Mouse (Mus musculus) ES-Bruce4 (cell line): ENCODE results near the gene Prok2. TPM values are rescaled to one million over a fixed set of nuclear protein-coding genes. Genes with fewer than 3 reads are reported as not detected.

Experiments used
- H3K27ac ChIP-seq: 2 replicates; pipeline ENCODE4 v1.5.1; 2012; ENCODE audit warnings: low read length, inconsistent platforms; ENCODE audit not compliant: insufficient read depth
- H3K27me3 ChIP-seq: 2 replicates; pipeline ENCODE4 v1.6.1; 2012; ENCODE audit warnings: mild to moderate bottlenecking, low read length, inconsistent platforms; ENCODE audit not compliant: control insufficient read depth, poor library complexity, insufficient read depth, severe bottlenecking
- H3K36me3 ChIP-seq: 2 replicates; pipeline ENCODE4 v1.6.1; 2012; ENCODE audit warnings: inconsistent platforms, mild to moderate bottlenecking, low read length, moderate library complexity; ENCODE audit not compliant: control insufficient read depth, poor library complexity, insufficient read depth, severe bottlenecking
- H3K4me1 ChIP-seq: one replicate; pipeline ENCODE4 v1.8.1; 2011; ENCODE audit warnings: low read length; ENCODE audit not compliant: control insufficient read depth, insufficient read depth
- H3K4me3 ChIP-seq: 2 replicates; pipeline ENCODE4 v1.5.1; 2011; ENCODE audit warnings: low read depth, mild to moderate bottlenecking, low read length
- H3K9ac ChIP-seq: 2 replicates; pipeline ENCODE4 v1.6.1; 2012; ENCODE audit warnings: low read depth, mild to moderate bottlenecking, inconsistent platforms; ENCODE audit not compliant: poor library complexity, severe bottlenecking
- H3K9me3 ChIP-seq: replicated peaks from 2 replicates; pipeline ENCODE4 v1.6.1; 2012; ENCODE audit warnings: mild to moderate bottlenecking, low read length, inconsistent platforms; ENCODE audit not compliant: control insufficient read depth, poor library complexity, insufficient read depth, severe bottlenecking
- CTCF ChIP-seq: IDR thresholded peaks from one replicate; pipeline ENCODE4 v1.8.1; 2011; ENCODE audit warnings: low read depth, low read length
- EP300 ChIP-seq: IDR thresholded peaks from 2 replicates; pipeline ENCODE4 v1.6.1; 2011; ENCODE audit warnings: low read depth, low read length; ENCODE audit not compliant: insufficient read depth
- POLR2A ChIP-seq: IDR thresholded peaks from one replicate; pipeline ENCODE4 v1.8.1; 2011; ENCODE audit warnings: low read length; ENCODE audit not compliant: insufficient read depth
- polyA plus RNA-seq: library from polyadenylated mRNA; stranded (reverse); fragments of >200 nt; gene quantifications from 2 replicates; pipeline ENCODE4 v1.2.4, GENCODE M21; 2011; ENCODE audit warnings: low read depth; ENCODE audit not compliant: missing spikeins, insufficient read depth, insufficient read length

The Prok2 gene
- polyA plus RNA-seq, 1 experiment, result not detected

DNA sequence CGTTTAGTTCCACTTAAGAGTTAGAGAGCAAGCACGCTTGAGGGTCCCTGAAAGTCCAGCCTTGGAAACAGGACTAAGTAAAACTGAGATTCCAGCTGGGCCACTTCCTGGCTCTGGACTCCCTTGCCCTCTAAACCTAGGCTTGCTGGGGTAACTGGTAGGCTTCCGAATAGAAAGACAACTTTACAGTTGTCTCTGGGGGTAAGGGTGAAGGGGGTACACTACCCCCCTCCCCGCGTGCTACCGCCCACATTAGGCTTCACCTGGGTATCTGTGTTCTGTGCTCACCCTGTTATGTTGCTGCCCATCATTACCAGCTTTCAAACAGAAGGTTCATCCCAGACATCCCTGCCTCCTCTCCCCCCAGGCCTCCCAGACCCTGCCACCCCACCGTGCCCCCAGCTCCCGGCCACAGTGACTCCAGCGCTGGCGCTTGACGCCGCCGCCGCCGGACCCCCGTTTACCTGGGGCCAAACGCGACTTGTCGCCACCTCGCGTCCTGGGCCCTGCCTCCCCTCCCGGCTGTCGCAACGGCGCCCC, 34.5 kb downstream of the Prok2 start:
- Histone ChIP-seq H3K9me3 (no peaks in the 10 kb centered on the region), H3K4me1 (no peaks in the 10 kb centered on the region), H3K27ac (no peak overlapping the region), H3K27me3 (peaks cover 5% of the 10 kb centered on the region; the same call in 1 of the 2 replicates), H3K4me3 (peak overlapping the region; percentile 88), H3K36me3 (no peaks in the 10 kb centered on the region), H3K9ac (peak overlapping the region; percentile 88)
- TF ChIP-seq CTCF (no peak), POLR2A (no peak), EP300 (no peak)

DNA sequence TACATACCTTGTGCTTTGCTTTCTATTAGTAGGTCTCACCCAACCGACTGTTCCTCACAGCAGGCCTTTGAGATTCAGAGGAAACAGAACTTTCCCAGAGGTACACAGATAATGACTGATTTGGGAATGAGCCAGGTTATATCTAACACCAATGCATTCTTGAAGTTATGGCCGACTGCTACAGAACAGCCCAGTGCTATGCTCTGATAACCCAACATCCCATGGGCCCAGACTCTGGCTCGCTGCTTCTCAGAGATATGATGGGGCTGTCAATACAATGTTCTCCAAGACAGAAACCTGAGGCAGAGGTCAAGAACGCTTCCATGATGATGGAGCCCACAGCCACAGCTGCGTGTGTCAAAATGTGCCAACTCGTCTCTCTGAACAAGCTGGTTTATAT, 37.7 kb downstream of the Prok2 start:
- no peak for TF ChIP-seq EP300
- TF ChIP-seq POLR2A, result no peak
- no peak for TF ChIP-seq CTCF
- H3K27me3 ChIP-seq, result peaks cover 4% of the 10 kb centered on the region; the same call in 1 of the 2 replicates
- no peaks in the 10 kb centered on the region for H3K36me3 ChIP-seq
- no peaks in the 10 kb centered on the region for H3K4me1 ChIP-seq
- no peak overlapping the region for H3K9ac ChIP-seq
- no peak overlapping the region for H3K27ac ChIP-seq
- no peak overlapping the region for H3K4me3 ChIP-seq
- no peaks in the 10 kb centered on the region for H3K9me3 ChIP-seq

- no peaks in the 10 kb centered on the region for H3K4me1 ChIP-seq
- no peaks in the 10 kb centered on the region for H3K27me3 ChIP-seq
- H3K27ac ChIP-seq, result no peak overlapping the region
- no peaks in the 10 kb centered on the region for H3K9me3 ChIP-seq
- no peak overlapping the region for H3K4me3 ChIP-seq
- TF ChIP-seq EP300 (no peak), CTCF (peak; percentile 42)
- H3K9ac ChIP-seq, result no peak overlapping the region
- no peaks in the 10 kb centered on the region for H3K36me3 ChIP-seq
Measured at GRCm38 (mm10) chr6:99684899-99685298, 41.3 kb downstream of the Prok2 start.

DNA sequence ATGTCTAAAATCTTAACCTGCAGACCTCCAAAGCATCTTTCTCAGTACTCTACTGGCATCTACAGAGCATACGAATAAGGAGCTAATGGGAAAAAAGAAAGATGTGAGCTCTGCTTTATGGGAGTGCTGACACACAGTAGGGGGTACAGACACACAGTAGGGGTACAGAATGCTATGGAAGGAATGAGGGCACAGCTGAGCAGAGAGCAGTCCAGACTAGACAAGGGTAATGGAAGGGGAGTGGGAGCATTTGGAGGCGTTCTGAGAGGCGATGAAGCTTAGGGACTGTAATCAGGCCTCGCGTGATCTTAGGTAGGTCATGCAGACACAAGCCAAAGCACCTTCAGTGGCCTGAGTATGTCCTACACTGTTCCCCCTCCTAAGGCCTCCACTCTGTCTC, 42.2 kb downstream of the Prok2 start:
- TF ChIP-seq CTCF (no peak), POLR2A (no peak), EP300 (no peak)
- H3K36me3 ChIP-seq, result no peaks in the 10 kb centered on the region
- H3K9ac ChIP-seq, result no peak overlapping the region
- no peaks in the 10 kb centered on the region for H3K27me3 ChIP-seq
- H3K4me1 ChIP-seq, result no peaks in the 10 kb centered on the region
- H3K9me3 ChIP-seq, result no peaks in the 10 kb centered on the region
- H3K4me3 ChIP-seq, result no peak overlapping the region
- H3K27ac ChIP-seq, result no peak overlapping the region

- Histone ChIP-seq H3K27me3 (no peaks in the 10 kb centered on the region), H3K9me3 (no peaks in the 10 kb centered on the region), H3K27ac (no peak overlapping the region), H3K9ac (no peak overlapping the region), H3K4me1 (no peaks in the 10 kb centered on the region), H3K36me3 (no peaks in the 10 kb centered on the region), H3K4me3 (no peak overlapping the region)
- no peak for TF ChIP-seq EP300
- TF ChIP-seq POLR2A, result no peak
- TF ChIP-seq CTCF, result no peak
Measured at GRCm38 (mm10) chr6:99678108-99678507, 48.1 kb downstream of the Prok2 start.

DNA sequence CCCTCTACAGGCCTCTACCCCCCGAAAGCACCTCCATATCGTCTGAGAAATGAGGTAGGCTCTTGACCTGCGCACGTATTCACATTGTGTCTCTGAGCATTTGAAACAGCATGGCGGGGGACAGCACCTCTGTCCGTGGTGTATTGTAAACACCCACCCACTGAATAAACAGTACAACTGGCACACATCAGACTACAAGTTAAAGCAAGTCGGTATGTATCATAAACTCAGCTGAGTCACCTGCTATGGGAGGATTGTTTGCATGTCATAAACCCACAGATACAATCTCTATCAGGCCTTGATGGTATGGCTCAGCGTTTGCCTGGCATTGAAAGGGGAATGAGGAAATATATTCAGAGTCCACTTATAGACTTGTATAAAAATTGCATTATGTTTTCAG, 48.9 kb downstream of the Prok2 start:
- H3K4me3 ChIP-seq, result no peak overlapping the region
- no peaks in the 10 kb centered on the region for H3K4me1 ChIP-seq
- H3K9me3 ChIP-seq, result no peaks in the 10 kb centered on the region
- H3K36me3 ChIP-seq, result no peaks in the 10 kb centered on the region
- H3K27me3 ChIP-seq, result no peaks in the 10 kb centered on the region
- TF ChIP-seq POLR2A, result no peak
- TF ChIP-seq EP300, result no peak
- TF ChIP-seq CTCF, result no peak
- no peak overlapping the region for H3K27ac ChIP-seq
- no peak overlapping the region for H3K9ac ChIP-seq
